Mouse (Mus musculus): ENCODE measurements around the gene Rad51. TPM values are rescaled to one million over a fixed set of nuclear protein-coding genes. Genes with fewer than 3 reads are reported as not detected.
A peak's percentile ranks its signal among the peaks of the same experiment; 100 is the strongest.

Gene Rad51
- polyA plus RNA-seq, 1 experiment from 2014 or later: 48.1 TPM

DNA sequence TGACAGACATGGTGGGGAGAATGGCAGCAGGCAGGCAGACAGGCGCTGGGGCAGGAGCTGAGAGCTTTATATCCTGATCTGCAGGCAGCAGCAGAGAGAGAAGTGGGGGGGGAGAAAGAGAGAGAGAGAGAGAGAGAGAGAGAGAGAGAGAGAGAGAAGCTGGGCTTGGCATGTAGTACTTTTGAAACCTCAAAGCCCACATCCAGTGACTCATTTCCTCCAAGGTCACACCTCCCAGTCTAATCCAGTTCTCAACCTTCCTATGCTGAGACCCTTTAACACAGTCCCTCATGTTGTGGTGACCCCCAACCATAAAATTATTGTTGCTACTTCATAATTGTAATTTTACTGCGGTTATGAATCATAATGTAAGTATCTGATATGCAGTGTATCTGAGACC, 57.7 kb downstream of the Rad51 start:
- Histone ChIP-seq H3K9me3 (ENCODE audit: control insufficient read depth, low read length) (no peaks in the 10 kb centered on the region), H3K9ac (ENCODE audit: low read depth, low read length) (no peak overlapping the region), H3K27me3 (ENCODE audit: control insufficient read depth, insufficient read depth, low read length) (peaks cover 17% of the 10 kb centered on the region), H3K4me3 (ENCODE audit: low read depth, low read length) (no peak overlapping the region), H3K4me1 (replicated peaks; ENCODE audit: control insufficient read depth, insufficient read depth, low read length) (peaks cover 13% of the 10 kb centered on the region), H3K27ac (ENCODE audit: low read depth, low read length) (no peak overlapping the region), H3K4me2 (replicated peaks; ENCODE audit: low read depth, low read length) (no peak overlapping the region), H3K36me3 (ENCODE audit: control insufficient read depth, insufficient read depth, low read length) (no peaks in the 10 kb centered on the region)
- DNase-seq (ENCODE audit: low spot score) (no peak), ATAC-seq (ENCODE audit: low FRiP score) (no peak)
- WGBS: 81% methylated on average over 2 of the region's 2 CpGs

DNA sequence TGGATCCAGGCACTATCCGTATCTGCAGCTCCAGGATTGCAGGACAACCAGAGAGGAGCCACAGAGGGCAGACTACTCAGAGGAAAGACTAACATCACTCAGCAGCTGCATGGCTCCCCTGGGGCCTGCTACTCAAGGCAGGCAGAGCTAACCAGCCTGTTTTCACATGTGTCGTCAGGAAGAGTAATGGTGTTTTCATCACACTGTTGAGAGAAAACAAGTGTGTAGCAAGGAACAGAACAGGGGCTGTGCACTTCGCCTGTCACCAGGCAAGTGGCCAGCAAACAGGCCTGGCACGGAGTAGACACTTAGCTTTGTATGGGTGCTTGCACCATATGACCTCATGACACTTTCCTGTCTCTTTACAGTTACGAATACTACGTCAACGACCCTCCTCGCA, 59.0 kb downstream of the Rad51 start:
- no peaks in the 10 kb centered on the region for H3K36me3 ChIP-seq (ENCODE audit: control insufficient read depth, insufficient read depth, low read length)
- ATAC-seq (ENCODE audit: low FRiP score): no peak

DNA sequence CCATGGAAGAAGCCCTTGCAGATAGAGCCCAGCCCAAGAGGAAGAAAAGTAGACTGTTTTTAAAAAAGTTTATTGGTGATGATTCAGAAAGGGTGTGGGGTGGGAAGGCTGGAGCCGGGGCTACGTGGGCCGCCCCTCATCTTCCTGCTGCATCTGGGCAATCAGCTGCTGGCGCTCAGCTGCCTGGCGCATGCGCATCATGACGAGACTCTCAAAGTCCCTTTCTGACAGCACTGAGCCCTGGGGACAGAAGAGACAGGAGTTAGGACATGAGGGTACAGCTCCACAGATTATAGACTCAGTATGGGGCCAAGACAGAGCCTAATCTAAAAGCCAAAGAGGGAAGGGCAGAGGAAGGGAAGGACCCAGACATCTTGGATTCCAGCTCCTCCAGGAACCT, 59.9 kb downstream of the Rad51 start:
- 91% methylated on average over 7 of the region's 7 CpGs for WGBS
- no peak overlapping the region for H3K27ac ChIP-seq (ENCODE audit: low read depth, low read length)

More for the DNA sequence above, 59.0 kb downstream of the Rad51 start:
- H3K9ac ChIP-seq (ENCODE audit: low read depth, low read length): no peak overlapping the region
- no peak overlapping the region for H3K4me3 ChIP-seq (ENCODE audit: low read depth, low read length)
- H3K9me3 ChIP-seq (ENCODE audit: control insufficient read depth, low read length): no peaks in the 10 kb centered on the region
- peaks cover 13% of the 10 kb centered on the region for H3K4me1 ChIP-seq (replicated peaks; ENCODE audit: control insufficient read depth, insufficient read depth, low read length)
- peaks cover 16% of the 10 kb centered on the region for H3K27me3 ChIP-seq (ENCODE audit: control insufficient read depth, insufficient read depth, low read length)
- no peak overlapping the region for H3K27ac ChIP-seq (ENCODE audit: low read depth, low read length)
- WGBS: 64% methylated on average over 8 of the region's 8 CpGs
- peak; percentile 33 for DNase-seq (ENCODE audit: low spot score)
- no peak overlapping the region for H3K4me2 ChIP-seq (replicated peaks; ENCODE audit: low read depth, low read length)

DNA sequence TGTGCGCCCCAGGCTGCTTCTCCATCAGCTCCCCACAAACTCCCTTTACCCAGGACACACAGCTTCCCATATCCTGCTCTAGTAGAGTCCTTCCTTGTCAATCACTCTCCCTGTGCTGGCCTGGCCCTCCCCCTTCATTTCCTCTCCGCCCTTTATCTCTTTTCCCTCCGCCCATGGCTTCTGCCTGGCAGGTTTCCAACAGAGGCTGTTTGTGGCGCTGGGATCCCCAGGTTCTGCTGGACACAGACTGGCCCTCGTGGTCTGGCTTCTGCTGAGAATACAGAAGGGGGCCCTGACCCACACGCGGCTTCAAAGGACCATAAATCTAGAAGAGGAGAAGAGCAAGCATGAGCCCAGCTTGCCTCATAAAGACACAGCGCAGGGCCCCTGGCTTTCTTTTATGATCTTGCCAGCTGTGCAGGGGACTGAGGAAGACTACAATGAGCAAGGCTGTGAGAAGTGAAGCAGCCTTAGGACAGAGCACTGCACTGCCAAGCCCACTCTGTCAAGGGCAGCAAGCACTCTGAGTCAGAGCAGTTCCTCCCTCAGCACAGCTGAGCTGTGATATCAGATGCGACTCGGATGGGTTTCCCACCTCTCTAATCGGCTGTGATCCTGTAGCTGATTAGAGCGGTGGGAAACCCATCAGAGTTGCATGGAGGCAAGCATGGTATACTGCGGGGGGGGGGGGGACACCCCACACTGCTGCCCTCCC, 60.4 kb downstream of the Rad51 start:
- whole genome bisulfite sequencing: 33% methylated on average over 13 of the region's 13 CpGs
- Histone ChIP-seq H3K27ac (ENCODE audit: low read depth, low read length) (peak overlapping the region; percentile 39; the same call in 1 of the 2 replicates), H3K4me3 (ENCODE audit: low read depth, low read length) (no peak overlapping the region), H3K27me3 (ENCODE audit: control insufficient read depth, insufficient read depth, low read length) (peaks cover 3% of the 10 kb centered on the region), H3K9ac (ENCODE audit: low read depth, low read length) (peak overlapping the region; percentile 23; the same call in 1 of the 2 replicates), H3K9me3 (ENCODE audit: control insufficient read depth, low read length) (no peaks in the 10 kb centered on the region), H3K4me2 (replicated peaks; ENCODE audit: low read depth, low read length) (no peak overlapping the region), H3K36me3 (ENCODE audit: control insufficient read depth, insufficient read depth, low read length) (no peaks in the 10 kb centered on the region), H3K4me1 (replicated peaks; ENCODE audit: control insufficient read depth, insufficient read depth, low read length) (peaks cover 6% of the 10 kb centered on the region)
- 0 out of 2 replicates have a peak, but pooled peaks have one; percentile 38 for ATAC-seq (ENCODE audit: low FRiP score)
- DNase-seq (ENCODE audit: low spot score): peak; percentile 34

More for the DNA sequence above, 59.9 kb downstream of the Rad51 start:
- no peaks in the 10 kb centered on the region for H3K9me3 ChIP-seq (ENCODE audit: control insufficient read depth, low read length)
- no peak overlapping the region for H3K4me2 ChIP-seq (replicated peaks; ENCODE audit: low read depth, low read length)
- no peaks in the 10 kb centered on the region for H3K36me3 ChIP-seq (ENCODE audit: control insufficient read depth, insufficient read depth, low read length)
- H3K9ac ChIP-seq (ENCODE audit: low read depth, low read length): peak overlapping the region; percentile 23; the same call in 1 of the 2 replicates
- no peak overlapping the region for H3K4me3 ChIP-seq (ENCODE audit: low read depth, low read length)
- DNase-seq (ENCODE audit: low spot score) (no peak), ATAC-seq (ENCODE audit: low FRiP score) (no peak)
- peaks cover 8% of the 10 kb centered on the region for H3K27me3 ChIP-seq (ENCODE audit: control insufficient read depth, insufficient read depth, low read length)
- H3K4me1 ChIP-seq (replicated peaks; ENCODE audit: control insufficient read depth, insufficient read depth, low read length): peaks cover 10% of the 10 kb centered on the region

DNA sequence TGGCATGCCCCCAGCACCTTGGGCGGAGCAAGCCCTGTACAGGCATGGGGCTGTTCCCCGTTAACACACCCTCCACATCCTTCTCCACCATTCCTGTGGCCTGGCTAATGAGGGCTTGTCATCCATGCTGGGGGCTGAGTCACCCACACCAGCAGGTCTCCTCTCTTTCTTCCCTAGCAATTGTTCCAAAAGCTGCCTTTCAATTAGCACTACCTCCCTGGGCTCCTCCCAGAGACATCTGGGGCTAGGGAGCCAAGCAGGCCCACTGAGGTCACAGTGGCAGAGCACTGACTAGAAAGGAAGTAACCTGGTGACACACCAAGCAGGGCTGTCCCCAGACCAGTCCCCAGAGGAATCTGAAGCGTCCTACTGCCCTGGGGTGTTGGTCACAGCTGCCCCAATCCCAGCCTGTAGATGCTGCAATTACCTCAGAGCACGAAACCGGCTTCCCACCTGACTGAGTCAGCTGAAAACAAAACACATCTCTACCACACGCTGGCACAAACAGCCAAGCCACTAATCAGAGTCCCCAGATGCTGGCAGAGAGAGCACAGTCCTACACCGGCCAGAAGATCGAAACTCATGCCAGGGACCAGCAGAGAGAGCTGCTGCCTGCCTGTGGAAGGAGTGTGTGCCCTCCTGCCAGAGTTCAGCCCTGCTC, 61.5 kb downstream of the Rad51 start, which contains the start of gene Gm14137:
TSS of gene Gm14137 (plus strand) at position 519 of the 661 bp plus-strand sequence.
- H3K36me3 ChIP-seq (ENCODE audit: control insufficient read depth, insufficient read depth, low read length): no peaks in the 10 kb centered on the region
- H3K27me3 ChIP-seq (ENCODE audit: control insufficient read depth, insufficient read depth, low read length): no peaks in the 10 kb centered on the region; the same call in 1 of the 2 replicates
- no peak within 1 kb of the TSS for H3K4me2 ChIP-seq (replicated peaks; ENCODE audit: low read depth, low read length)
- H3K27ac ChIP-seq (ENCODE audit: low read depth, low read length): no peak within 1 kb of the TSS; the same call in 1 of the 2 replicates
- ATAC-seq (ENCODE audit: low FRiP score) (no peak), DNase-seq (ENCODE audit: low spot score) (no peak)
- H3K9ac ChIP-seq (ENCODE audit: low read depth, low read length): peak within 1 kb of the TSS; percentile 11; the same call in 1 of the 2 replicates
- peaks cover 5% of the 10 kb centered on the region; the same call in 1 of the 2 replicates for H3K4me1 ChIP-seq (replicated peaks; ENCODE audit: control insufficient read depth, insufficient read depth, low read length)
- 44% methylated on average over 8 of the region's 8 CpGs for WGBS
- no peak within 1 kb of the TSS for H3K4me3 ChIP-seq (ENCODE audit: low read depth, low read length)
- no peaks in the 10 kb centered on the region for H3K9me3 ChIP-seq (ENCODE audit: control insufficient read depth, low read length)

DNA sequence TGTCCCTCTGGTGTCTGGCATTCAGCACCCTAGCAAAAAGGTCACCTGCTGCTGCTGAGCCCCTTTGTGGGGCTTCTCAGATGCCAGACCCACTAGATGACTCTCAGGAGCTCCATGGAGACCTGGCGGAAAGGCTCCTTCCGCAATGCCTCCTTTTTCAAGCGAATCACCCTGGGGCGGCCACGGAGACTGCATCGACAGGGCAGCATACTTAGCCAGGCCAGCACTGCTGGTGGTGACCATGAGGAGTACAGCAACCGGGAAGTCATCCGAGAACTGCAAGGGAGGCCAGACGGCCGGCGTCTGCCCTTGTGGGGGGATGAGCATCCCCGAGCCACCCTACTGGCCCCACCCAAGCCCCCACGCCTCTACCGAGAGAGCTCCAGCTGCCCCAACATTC, 62.3 kb downstream of the Rad51 start:
- DNase-seq (ENCODE audit: low spot score) (no peak), ATAC-seq (ENCODE audit: low FRiP score) (no peak)
- H3K36me3 ChIP-seq (ENCODE audit: control insufficient read depth, insufficient read depth, low read length): peaks cover 3% of the 10 kb centered on the region; the same call in 1 of the 2 replicates
- H3K27me3 ChIP-seq (ENCODE audit: control insufficient read depth, insufficient read depth, low read length): no peaks in the 10 kb centered on the region
- peaks cover 5% of the 10 kb centered on the region; the same call in 1 of the 2 replicates for H3K4me1 ChIP-seq (replicated peaks; ENCODE audit: control insufficient read depth, insufficient read depth, low read length)
- H3K9ac ChIP-seq (ENCODE audit: low read depth, low read length): 0 out of 2 replicates have a peak overlapping the region, but pooled peaks have one; percentile 11
- no peaks in the 10 kb centered on the region for H3K9me3 ChIP-seq (ENCODE audit: control insufficient read depth, low read length)
- H3K4me2 ChIP-seq (replicated peaks; ENCODE audit: low read depth, low read length): no peak overlapping the region
- no peak overlapping the region for H3K27ac ChIP-seq (ENCODE audit: low read depth, low read length)
- WGBS: 57% methylated on average over 14 of the region's 14 CpGs
- no peak overlapping the region for H3K4me3 ChIP-seq (ENCODE audit: low read depth, low read length)

DNA sequence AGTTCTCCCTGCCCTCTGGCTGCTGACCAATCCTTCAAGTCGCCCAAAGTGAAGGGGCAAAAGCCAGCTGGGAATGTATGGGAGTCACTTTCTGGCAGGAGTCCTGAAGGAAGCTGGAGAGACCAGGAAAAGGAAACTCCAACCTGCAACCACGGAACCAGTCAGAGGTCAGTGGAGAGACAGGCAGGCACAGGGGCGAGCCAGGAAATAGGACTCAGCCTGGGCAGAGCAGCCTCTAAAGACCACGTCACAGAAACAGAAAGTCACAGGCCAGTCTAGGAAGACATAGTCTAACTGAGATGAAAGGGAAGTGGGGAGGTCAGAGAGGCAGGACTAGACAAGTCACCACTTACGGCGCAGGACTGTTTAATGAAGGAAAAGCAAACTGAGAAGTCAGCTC, 63.0 kb downstream of the Rad51 start:
- ATAC-seq (ENCODE audit: low FRiP score) (no peak), DNase-seq (ENCODE audit: low spot score) (no peak)
- 68% methylated on average over 6 of the region's 6 CpGs for WGBS

DNA sequence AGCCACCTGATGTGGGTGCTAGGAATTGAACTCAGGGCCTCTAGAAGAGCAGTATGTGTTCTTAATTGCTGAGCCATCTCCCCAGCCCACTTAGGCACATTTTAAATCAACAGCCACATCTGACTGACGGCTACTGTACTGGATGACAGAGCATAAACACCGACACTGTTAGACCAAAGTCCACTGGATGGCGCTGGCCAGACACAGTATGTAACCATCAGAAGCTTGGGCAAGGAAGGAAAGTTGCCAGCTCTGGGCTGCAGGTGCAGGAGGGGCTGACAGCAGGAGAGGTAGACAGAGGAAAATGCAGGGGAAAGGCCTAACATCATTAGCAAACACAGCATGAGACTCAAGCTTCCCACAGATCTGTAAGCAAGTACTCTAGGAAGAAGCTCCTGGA, 64.2 kb downstream of the Rad51 start:
- peaks cover 3% of the 10 kb centered on the region; the same call in 1 of the 2 replicates for H3K36me3 ChIP-seq (ENCODE audit: control insufficient read depth, insufficient read depth, low read length)
- DNase-seq (ENCODE audit: low spot score) (no peak), ATAC-seq (ENCODE audit: low FRiP score) (no peak)
- H3K4me2 ChIP-seq (replicated peaks; ENCODE audit: low read depth, low read length): no peak overlapping the region
- H3K4me1 ChIP-seq (replicated peaks; ENCODE audit: control insufficient read depth, insufficient read depth, low read length): peaks cover 5% of the 10 kb centered on the region; the same call in 1 of the 2 replicates
- no peak overlapping the region for H3K27ac ChIP-seq (ENCODE audit: low read depth, low read length)
- no peak overlapping the region for H3K9ac ChIP-seq (ENCODE audit: low read depth, low read length)
- 54% methylated on average over 3 of the region's 3 CpGs for WGBS
- no peaks in the 10 kb centered on the region for H3K9me3 ChIP-seq (ENCODE audit: control insufficient read depth, low read length)
- no peak overlapping the region for H3K4me3 ChIP-seq (ENCODE audit: low read depth, low read length)
- H3K27me3 ChIP-seq (ENCODE audit: control insufficient read depth, insufficient read depth, low read length): no peaks in the 10 kb centered on the region

More for the DNA sequence above, 63.0 kb downstream of the Rad51 start:
- Histone ChIP-seq H3K27ac (ENCODE audit: low read depth, low read length) (no peak overlapping the region), H3K36me3 (ENCODE audit: control insufficient read depth, insufficient read depth, low read length) (peaks cover 3% of the 10 kb centered on the region; the same call in 1 of the 2 replicates), H3K4me1 (replicated peaks; ENCODE audit: control insufficient read depth, insufficient read depth, low read length) (peaks cover 5% of the 10 kb centered on the region; the same call in 1 of the 2 replicates), H3K9ac (ENCODE audit: low read depth, low read length) (no peak overlapping the region), H3K27me3 (ENCODE audit: control insufficient read depth, insufficient read depth, low read length) (no peaks in the 10 kb centered on the region), H3K4me3 (ENCODE audit: low read depth, low read length) (no peak overlapping the region), H3K9me3 (ENCODE audit: control insufficient read depth, low read length) (no peaks in the 10 kb centered on the region), H3K4me2 (replicated peaks; ENCODE audit: low read depth, low read length) (no peak overlapping the region)
